Mouse (Mus musculus): ENCODE data around the gene B3galt5. TPM values are rescaled to one million over a fixed set of nuclear protein-coding genes. Genes with fewer than 3 reads are reported as not detected.

B3galt5 gene
- total RNA-seq, 1 experiment: not detected

DNA sequence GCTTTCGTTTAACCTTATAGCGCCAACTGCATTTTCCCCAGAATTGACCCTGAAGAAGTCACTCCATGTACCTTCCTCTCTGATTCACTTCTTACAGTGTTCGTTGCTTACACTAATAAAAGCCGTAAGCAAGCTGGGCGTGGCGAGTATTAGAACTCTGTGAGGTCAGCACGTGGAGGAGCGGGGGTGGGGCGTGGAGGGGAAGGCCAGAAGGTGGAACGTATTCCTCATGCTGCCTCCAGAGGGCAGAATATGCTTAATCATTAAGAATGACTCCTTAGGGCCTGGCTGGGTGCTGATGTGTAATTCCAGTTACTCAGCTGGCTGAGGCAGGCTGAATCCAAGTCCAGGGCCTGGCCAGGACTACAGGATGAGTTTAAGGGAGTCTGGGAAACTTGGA, 122.3 kb downstream of the B3galt5 start:
- in situ Hi-C loops (cut with MboI; ENCODE audit: low sequenced_read_pairs in 2 of 2, unreplicated experiment in 2 of 2): no loop called here
- peak; percentile 70 for DNase-seq (ENCODE audit: low read depth, low spot score)
- Histone ChIP-seq H3K9ac (ENCODE audit: insufficient read depth, low read depth, low read length, poor library complexity, severe bottlenecking) (no peak overlapping the region; the same call in none of the 2 replicates), H3K4me1 (ENCODE audit: control insufficient read depth in 2 of 2, insufficient read depth in 2 of 2, low read length in 2 of 2, poor library complexity in 1 of 2) (no peaks in the 10 kb centered on the region; a peak in 1 of 4 replicates), H3K4me3 (ENCODE audit: insufficient read depth in 1 of 2, low read depth in 1 of 2, low read length in 2 of 2, poor library complexity in 1 of 2, severe bottlenecking in 1 of 2) (peak overlapping the region in 1 of 2 experiments; percentile 38; a peak in 2 of 4 replicates), H3K27ac (ENCODE audit: insufficient read depth, low read depth, low read length, poor library complexity, severe bottlenecking) (no peak overlapping the region), H3K36me3 (ENCODE audit: control insufficient read depth, insufficient read depth, low read length, poor library complexity, severe bottlenecking) (no peaks in the 10 kb centered on the region), H3K9me3 (ENCODE audit: control insufficient read depth, insufficient read depth, low read depth, low read length) (no peaks in the 10 kb centered on the region)
- no peak for TF ChIP-seq HCFC1 (IDR thresholded peaks at IDR 0.05; ENCODE audit: borderline replicate concordance, insufficient read depth, low read length)
- no peak for TF ChIP-seq ZNF384 (IDR thresholded peaks at IDR 0.05; ENCODE audit: low read depth, low read length)
- TF ChIP-seq CHD2 (IDR thresholded peaks at IDR 0.05; ENCODE audit: low read depth, low read length): no peak
- 0 out of 2 replicates have a peak, but pooled peaks have one; percentile 20 for TF ChIP-seq MAFK (IDR thresholded peaks at IDR 0.05; ENCODE audit: insufficient read depth, low read depth, low read length)
- TF ChIP-seq ZC3H11A (IDR thresholded peaks at IDR 0.05; ENCODE audit: borderline replicate concordance, low read depth, low read length): peak; percentile 53; the same call in 1 of the 2 replicates

DNA sequence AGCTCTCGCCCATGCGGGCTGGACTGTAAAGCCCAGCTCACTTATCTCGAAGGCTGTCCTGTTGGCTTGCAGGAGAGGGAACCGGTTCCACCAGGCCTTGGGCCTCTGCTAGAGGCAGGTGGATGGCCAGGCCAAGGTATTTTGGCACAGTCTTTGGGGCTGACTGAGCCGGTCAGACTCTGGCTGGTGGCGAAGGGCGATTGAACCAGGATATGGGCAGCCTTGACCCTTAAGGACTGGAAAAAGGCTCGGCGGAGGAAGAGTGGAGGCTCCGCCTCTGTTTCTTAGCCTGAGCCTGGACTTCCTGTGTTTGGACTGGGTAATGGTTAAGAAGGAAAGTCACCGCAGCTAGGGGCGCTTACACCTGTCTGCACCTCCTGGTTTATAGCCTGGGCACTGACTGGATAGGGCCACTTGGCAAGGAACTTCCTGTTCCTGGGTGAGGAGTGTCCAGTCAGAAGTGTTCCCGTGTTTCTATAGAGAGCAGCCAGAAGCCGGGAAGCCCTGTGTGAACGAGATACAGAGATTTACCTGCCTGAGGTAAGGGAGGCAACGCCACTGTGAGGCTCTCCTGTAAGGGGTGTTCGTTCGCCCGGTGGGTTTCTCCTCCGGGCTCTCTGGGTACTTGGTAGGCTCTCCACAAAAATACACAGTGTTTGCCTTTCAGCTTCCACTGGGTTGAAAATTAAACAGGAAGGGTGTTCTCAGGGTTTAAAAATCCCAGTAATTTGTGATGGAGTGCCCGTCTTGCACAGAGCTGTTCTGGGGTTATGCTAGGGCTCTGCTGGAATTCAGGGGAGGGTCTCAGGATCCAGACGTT, 125.9 kb downstream of the B3galt5 start:
- peak overlapping the region in 1 of 2 experiments; percentile 8; a peak in 1 of 4 replicates for H3K4me3 ChIP-seq (ENCODE audit: insufficient read depth in 1 of 2, low read depth in 1 of 2, low read length in 2 of 2, poor library complexity in 1 of 2, severe bottlenecking in 1 of 2)
- no peak overlapping the region for H3K9ac ChIP-seq (ENCODE audit: insufficient read depth, low read depth, low read length, poor library complexity, severe bottlenecking)
- H3K9me3 ChIP-seq (ENCODE audit: control insufficient read depth, insufficient read depth, low read depth, low read length): no peaks in the 10 kb centered on the region
- in situ Hi-C loops (cut with MboI; ENCODE audit: low sequenced_read_pairs in 2 of 2, unreplicated experiment in 2 of 2): no loop called here
- H3K27ac ChIP-seq (ENCODE audit: insufficient read depth, low read depth, low read length, poor library complexity, severe bottlenecking): no peak overlapping the region
- H3K4me1 ChIP-seq (ENCODE audit: control insufficient read depth in 2 of 2, insufficient read depth in 2 of 2, low read length in 2 of 2, poor library complexity in 1 of 2): no peaks in the 10 kb centered on the region
- TF ChIP-seq CHD2 (IDR thresholded peaks at IDR 0.05; ENCODE audit: low read depth, low read length) (no peak), ZC3H11A (IDR thresholded peaks at IDR 0.05; ENCODE audit: borderline replicate concordance, low read depth, low read length) (no peak), HCFC1 (IDR thresholded peaks at IDR 0.05; ENCODE audit: borderline replicate concordance, insufficient read depth, low read length) (no peak), MAFK (IDR thresholded peaks at IDR 0.05; ENCODE audit: insufficient read depth, low read depth, low read length) (no peak), ZNF384 (IDR thresholded peaks at IDR 0.05; ENCODE audit: low read depth, low read length) (no peak)
- H3K36me3 ChIP-seq (ENCODE audit: control insufficient read depth, insufficient read depth, low read length, poor library complexity, severe bottlenecking): no peaks in the 10 kb centered on the region
- DNase-seq (ENCODE audit: low read depth, low spot score): no peak

DNA sequence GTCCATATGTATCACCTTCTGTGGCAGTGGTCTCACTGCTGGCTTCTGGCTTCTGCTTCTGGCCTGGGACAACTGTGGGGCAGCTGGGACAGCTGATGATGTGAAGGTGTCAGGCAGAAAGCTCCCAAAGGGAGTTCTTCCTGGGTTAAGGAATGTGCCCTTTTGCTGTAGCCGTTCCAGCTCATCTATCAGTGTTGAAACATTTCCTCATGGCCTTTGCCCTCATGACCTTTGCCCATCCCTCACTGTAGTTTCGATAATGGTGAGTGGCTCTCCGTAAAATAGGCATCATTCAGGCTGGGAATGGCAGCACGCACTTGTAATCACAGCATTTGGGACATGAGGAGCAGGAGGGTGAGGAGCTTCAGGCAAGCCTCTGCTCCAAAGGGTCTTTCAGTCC, 127.3 kb downstream of the B3galt5 start:
- H3K9ac ChIP-seq (ENCODE audit: insufficient read depth, low read depth, low read length, poor library complexity, severe bottlenecking): no peak overlapping the region
- no peaks in the 10 kb centered on the region for H3K36me3 ChIP-seq (ENCODE audit: control insufficient read depth, insufficient read depth, low read length, poor library complexity, severe bottlenecking)
- TF ChIP-seq MAFK (IDR thresholded peaks at IDR 0.05; ENCODE audit: insufficient read depth, low read depth, low read length) (no peak), ZC3H11A (IDR thresholded peaks at IDR 0.05; ENCODE audit: borderline replicate concordance, low read depth, low read length) (no peak), HCFC1 (IDR thresholded peaks at IDR 0.05; ENCODE audit: borderline replicate concordance, insufficient read depth, low read length) (no peak), ZNF384 (IDR thresholded peaks at IDR 0.05; ENCODE audit: low read depth, low read length) (no peak), CHD2 (IDR thresholded peaks at IDR 0.05; ENCODE audit: low read depth, low read length) (no peak)
- no peaks in the 10 kb centered on the region for H3K4me1 ChIP-seq (ENCODE audit: control insufficient read depth in 2 of 2, insufficient read depth in 2 of 2, low read length in 2 of 2, poor library complexity in 1 of 2)
- H3K27ac ChIP-seq (ENCODE audit: insufficient read depth, low read depth, low read length, poor library complexity, severe bottlenecking): no peak overlapping the region
- no peak overlapping the region for H3K4me3 ChIP-seq (ENCODE audit: insufficient read depth in 1 of 2, low read depth in 1 of 2, low read length in 2 of 2, poor library complexity in 1 of 2, severe bottlenecking in 1 of 2)
- no peaks in the 10 kb centered on the region for H3K9me3 ChIP-seq (ENCODE audit: control insufficient read depth, insufficient read depth, low read depth, low read length)
- DNase-seq (ENCODE audit: low read depth, low spot score): no peak
- in situ Hi-C loops (cut with MboI; ENCODE audit: low sequenced_read_pairs in 2 of 2, unreplicated experiment in 2 of 2): no loop called here

DNA sequence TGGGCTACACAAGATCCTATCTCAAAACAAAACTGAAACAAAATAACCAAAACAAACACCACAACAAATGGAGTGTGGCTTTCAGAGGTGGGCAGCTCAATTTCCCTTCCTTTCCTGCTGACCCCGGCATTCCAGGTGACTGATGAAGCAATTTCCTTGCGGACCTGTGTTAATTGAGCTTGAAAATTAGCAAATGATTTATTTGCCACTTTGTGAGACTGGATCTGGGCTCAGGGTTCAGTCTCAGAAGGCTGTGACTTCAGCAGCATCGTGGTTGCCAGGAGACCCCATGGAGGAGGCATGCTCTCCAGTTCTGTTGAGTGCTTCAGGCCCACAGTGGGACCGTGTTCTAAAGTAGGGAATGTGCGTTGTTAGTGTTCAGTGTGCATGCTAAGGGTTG, 127.7 kb downstream of the B3galt5 start:
- no peak overlapping the region for H3K9ac ChIP-seq (ENCODE audit: insufficient read depth, low read depth, low read length, poor library complexity, severe bottlenecking)
- H3K4me1 ChIP-seq (ENCODE audit: control insufficient read depth in 2 of 2, insufficient read depth in 2 of 2, low read length in 2 of 2, poor library complexity in 1 of 2): no peaks in the 10 kb centered on the region
- TF ChIP-seq HCFC1 (IDR thresholded peaks at IDR 0.05; ENCODE audit: borderline replicate concordance, insufficient read depth, low read length) (no peak), ZNF384 (IDR thresholded peaks at IDR 0.05; ENCODE audit: low read depth, low read length) (no peak), MAFK (IDR thresholded peaks at IDR 0.05; ENCODE audit: insufficient read depth, low read depth, low read length) (no peak), CHD2 (IDR thresholded peaks at IDR 0.05; ENCODE audit: low read depth, low read length) (no peak), ZC3H11A (IDR thresholded peaks at IDR 0.05; ENCODE audit: borderline replicate concordance, low read depth, low read length) (no peak)
- no peaks in the 10 kb centered on the region for H3K36me3 ChIP-seq (ENCODE audit: control insufficient read depth, insufficient read depth, low read length, poor library complexity, severe bottlenecking)
- no peak for DNase-seq (ENCODE audit: low read depth, low spot score)
- no peak overlapping the region for H3K27ac ChIP-seq (ENCODE audit: insufficient read depth, low read depth, low read length, poor library complexity, severe bottlenecking)
- H3K4me3 ChIP-seq (ENCODE audit: insufficient read depth in 1 of 2, low read depth in 1 of 2, low read length in 2 of 2, poor library complexity in 1 of 2, severe bottlenecking in 1 of 2): no peak overlapping the region
- in situ Hi-C loops (cut with MboI; ENCODE audit: low sequenced_read_pairs in 2 of 2, unreplicated experiment in 2 of 2): no loop called here
- no peaks in the 10 kb centered on the region for H3K9me3 ChIP-seq (ENCODE audit: control insufficient read depth, insufficient read depth, low read depth, low read length)
